Mouse (Mus musculus) T-helper 2 cell (primary cell): Measurements from ENCODE around the gene Msi1.

Experiments used
- in situ Hi-C: fragments of 300-600 bp; cut with MboI, MseI; formaldehyde crosslinking; loops from one replicate; pipeline ENCODE4 v1.15.1; 2025; ENCODE audit warnings: high pct_unique_total_duplicates

The Msi1 gene

GRCm38 (mm10) chr5:115465642-115466420 is 36.4 kb downstream of the Msi1 start, which contains the start of gene Pla2g1b:
Pla2g1b (plus strand) TSS chr5:115466262.
- in situ Hi-C loops = no loop called here

- in situ Hi-C loops = no loop called here
These were observed 40.4 kb downstream of the Msi1 start for GRCm38 (mm10) chr5:115469791-115470190.

GRCm38 (mm10) chr5:115470766-115471531 is 41.5 kb downstream of the Msi1 start:
- in situ Hi-C loops = no loop called here

- in situ Hi-C loops = no loop called here
These were observed 43.8 kb downstream of the Msi1 start for GRCm38 (mm10) chr5:115473191-115473590.

- in situ Hi-C loops = no loop called here
These were observed 44.9 kb downstream of the Msi1 start for GRCm38 (mm10) chr5:115474174-115474828.

GRCm38 (mm10) chr5:115475337-115476106 is 46.1 kb downstream of the Msi1 start:
- in situ Hi-C loops = no loop called here

GRCm38 (mm10) chr5:115476107-115476727 is 46.8 kb downstream of the Msi1 start:
- in situ Hi-C loops = no loop called here

- in situ Hi-C loops = no loop called here
These were observed 50.2 kb downstream of the Msi1 start for GRCm38 (mm10) chr5:115479561-115479960.

GRCm38 (mm10) chr5:115480101-115480500 is 50.7 kb downstream of the Msi1 start:
- in situ Hi-C loops = no loop called here

GRCm38 (mm10) chr5:115482390-115483265 is 53.2 kb downstream of the Msi1 start:
- in situ Hi-C loops = no loop called here

- in situ Hi-C loops = no loop called here
These were observed 54.0 kb downstream of the Msi1 start for GRCm38 (mm10) chr5:115483385-115483784.

- in situ Hi-C loops = no loop called here
These were observed 54.8 kb downstream of the Msi1 start, which contains the start of gene Sirt4 for GRCm38 (mm10) chr5:115483947-115484920. Sirt4 (minus strand) TSS chr5:115484725.

GRCm38 (mm10) chr5:115484996-115485395 is 55.6 kb downstream of the Msi1 start:
- in situ Hi-C loops = no loop called here

- in situ Hi-C loops = no loop called here
These were observed 56.2 kb downstream of the Msi1 start for GRCm38 (mm10) chr5:115485489-115486205.

- in situ Hi-C loops = no loop called here
These were observed 57.3 kb downstream of the Msi1 start for GRCm38 (mm10) chr5:115486726-115487125.

GRCm38 (mm10) chr5:115487353-115487752 is 58.0 kb downstream of the Msi1 start:
- in situ Hi-C loops = no loop called here

- in situ Hi-C loops = no loop called here
These were observed 58.7 kb downstream of the Msi1 start for GRCm38 (mm10) chr5:115487942-115488580.
